Mouse (Mus musculus) kidney, embryonic 16.5 days (tissue): ENCODE results near the gene Ints7. TPM values are rescaled to one million over a fixed set of nuclear protein-coding genes. Genes with fewer than 3 reads are reported as not detected.

ENCODE experiments used
- ATAC-seq: fragments of 200-750 bp; cut with Nextera tagmentation; 2 replicates; pipeline ENCODE4 v1.8.0; 2017; ENCODE audit warnings: moderate TSS enrichment; ENCODE audit not compliant: low FRiP score, low TSS enrichment
- H3K27ac ChIP-seq: fragments of 300-500 bp; sonication (generic); 2 replicates; pipeline ENCODE4 v1.5.1; 2014; ENCODE audit warnings: low read length
- H3K27me3 ChIP-seq: fragments of 300-500 bp; sonication (generic); 2 replicates; pipeline ENCODE4 v1.6.1; 2014; ENCODE audit warnings: low read length, control low read depth, mixed read lengths; ENCODE audit not compliant: insufficient read depth
- H3K36me3 ChIP-seq: fragments of 300-500 bp; sonication (generic); 2 replicates; pipeline ENCODE4 v1.6.1; 2014; ENCODE audit warnings: low read length, control low read depth, mixed read lengths; ENCODE audit not compliant: insufficient read depth
- H3K4me1 ChIP-seq: fragments of 300-500 bp; sonication (generic); 2 replicates; pipeline ENCODE4 v1.6.1; 2014; ENCODE audit warnings: low read length, control low read depth, mixed read lengths; ENCODE audit not compliant: insufficient read depth
- H3K4me2 ChIP-seq: fragments of 300-500 bp; sonication (generic); replicated peaks from 2 replicates; pipeline ENCODE4 v1.6.1; 2014; ENCODE audit warnings: low read depth, low read length
- H3K4me3 ChIP-seq: fragments of 300-500 bp; sonication (generic); 2 replicates; pipeline ENCODE4 v1.5.1; 2014; ENCODE audit warnings: mild to moderate bottlenecking, low read length
- H3K9ac ChIP-seq: fragments of 300-500 bp; sonication (generic); replicated peaks from 2 replicates; pipeline ENCODE4 v1.6.1; 2014; ENCODE audit warnings: low read length
- H3K9me3 ChIP-seq: fragments of 300-500 bp; sonication (generic); 2 replicates; pipeline ENCODE4 v1.6.1; 2016; ENCODE audit warnings: low read length, control low read depth
- WGBS: fragments of 180-500 bp; shearing (Covaris S2); extraction: QIAGEN DNeasy Blood & Tissue Kit; methylation state at CpG from one replicate; pipeline ENCODE4 v1.1.7; 2014; 5-methylcytosine and 5-hydroxymethylcytosine counted together
- polyA plus RNA-seq: library from polyadenylated mRNA; unstranded; fragments of >200 nt; fragmentation: Nextera tagmentation; extraction: Ambion mirVana; gene quantifications from 2 replicates; pipeline ENCODE4 v1.2.1, GENCODE M21; 2015

The Ints7 gene
- polyA plus RNA-seq, 1 experiment from 2014 or later = 63.7 TPM

DNA sequence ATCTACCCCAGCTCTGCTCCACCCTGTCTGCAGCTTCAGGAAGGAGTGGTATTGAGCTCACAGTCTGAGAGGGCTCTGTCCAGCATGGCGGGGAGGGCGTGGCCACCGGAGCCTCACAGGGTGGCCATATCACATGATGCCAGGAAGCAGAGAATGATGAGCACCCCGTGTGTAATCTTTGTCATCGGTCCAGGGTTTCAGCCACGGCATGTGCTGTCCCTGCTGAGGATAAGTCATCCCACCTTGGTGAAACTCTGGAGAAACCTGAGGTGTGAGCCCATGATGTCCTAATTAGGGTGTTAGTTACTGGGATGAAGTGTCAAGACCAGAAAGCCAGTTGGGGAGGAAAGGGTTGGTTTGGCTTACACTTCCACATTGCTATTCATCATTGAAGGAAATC lies 33.6 kb downstream of the Ints7 start:
- H3K4me3 ChIP-seq = no peak overlapping the region
- 96% methylated on average over 6 of the region's 6 CpGs for WGBS
- no peaks in the 10 kb centered on the region for H3K4me1 ChIP-seq
- H3K4me2 ChIP-seq = no peak overlapping the region
- H3K9ac ChIP-seq = no peak overlapping the region
- no peaks in the 10 kb centered on the region for H3K27me3 ChIP-seq
- H3K36me3 ChIP-seq = peaks cover 80% of the 10 kb centered on the region
- ATAC-seq = no peak
- no peaks in the 10 kb centered on the region for H3K9me3 ChIP-seq
- H3K27ac ChIP-seq = no peak overlapping the region

DNA sequence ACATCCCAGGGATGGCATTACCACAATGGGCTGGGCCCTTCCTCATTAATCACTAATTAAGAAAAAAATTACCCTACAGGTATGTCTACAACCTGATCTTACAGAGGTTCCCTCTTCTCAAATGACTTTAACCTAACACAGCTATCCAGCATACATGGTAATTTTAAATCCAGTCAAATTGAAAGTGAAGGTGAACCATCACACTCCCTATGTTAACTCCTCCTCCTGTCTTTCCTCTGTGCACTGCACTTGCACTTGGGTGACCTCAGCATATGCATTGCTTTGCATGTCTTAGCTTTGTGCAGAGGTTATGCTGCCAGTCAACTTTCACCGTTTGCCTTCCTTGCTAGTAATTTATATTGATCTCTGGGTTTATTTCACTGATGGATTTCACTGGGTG lies 34.1 kb downstream of the Ints7 start:
- 74% methylated on average over 1 of the region's 1 CpGs for WGBS
- ATAC-seq = no peak
- H3K4me1 ChIP-seq = no peaks in the 10 kb centered on the region
- no peak overlapping the region for H3K4me2 ChIP-seq
- H3K27me3 ChIP-seq = no peaks in the 10 kb centered on the region
- H3K9me3 ChIP-seq = no peaks in the 10 kb centered on the region
- H3K27ac ChIP-seq = no peak overlapping the region
- no peak overlapping the region for H3K9ac ChIP-seq
- no peak overlapping the region for H3K4me3 ChIP-seq
- peaks cover 83% of the 10 kb centered on the region for H3K36me3 ChIP-seq

DNA sequence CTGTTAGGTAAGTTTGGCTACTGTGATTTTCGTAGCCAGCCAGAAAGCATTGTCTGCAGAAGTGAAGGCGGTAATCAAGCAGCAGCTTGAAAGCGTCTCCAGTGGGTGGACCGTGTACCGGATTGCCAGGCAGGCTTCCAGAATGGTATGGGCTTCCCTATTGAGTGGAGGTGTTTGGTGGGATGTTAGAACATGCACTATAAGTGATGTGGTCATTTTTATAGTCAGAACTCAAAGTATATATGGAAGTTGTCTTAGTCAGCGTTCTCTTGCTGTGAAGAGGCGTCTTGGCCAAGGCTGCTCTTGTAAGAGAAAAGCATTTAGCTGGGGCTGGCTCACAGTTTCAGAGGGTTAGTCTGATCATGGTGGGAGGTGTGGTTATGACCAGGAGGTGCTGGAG lies 34.9 kb downstream of the Ints7 start:
- Histone ChIP-seq H3K4me1 (no peaks in the 10 kb centered on the region), H3K9me3 (no peaks in the 10 kb centered on the region), H3K4me3 (no peak overlapping the region), H3K27me3 (no peaks in the 10 kb centered on the region), H3K27ac (no peak overlapping the region), H3K36me3 (peaks cover 83% of the 10 kb centered on the region), H3K9ac (no peak overlapping the region), H3K4me2 (no peak overlapping the region)
- no peak for ATAC-seq
- WGBS = 96% methylated on average over 7 of the region's 7 CpGs

- H3K4me2 ChIP-seq = no peak overlapping the region
- peaks cover 83% of the 10 kb centered on the region for H3K36me3 ChIP-seq
- H3K4me3 ChIP-seq = no peak overlapping the region
- no peaks in the 10 kb centered on the region for H3K9me3 ChIP-seq
- H3K27me3 ChIP-seq = no peaks in the 10 kb centered on the region
- no peak for ATAC-seq
- H3K27ac ChIP-seq = no peak overlapping the region
- no peaks in the 10 kb centered on the region for H3K4me1 ChIP-seq
- WGBS = 89% methylated on average over 9 of the region's 9 CpGs
- no peak overlapping the region for H3K9ac ChIP-seq
These were observed 36.2 kb downstream of the Ints7 start for GRCm38 (mm10) chr1:191611686-191612085.

GRCm38 (mm10) chr1:191612877-191613276 lies 37.4 kb downstream of the Ints7 start:
- Histone ChIP-seq H3K9me3 (no peaks in the 10 kb centered on the region), H3K4me1 (no peaks in the 10 kb centered on the region), H3K27me3 (no peaks in the 10 kb centered on the region), H3K4me2 (no peak overlapping the region), H3K27ac (no peak overlapping the region), H3K9ac (no peak overlapping the region), H3K4me3 (no peak overlapping the region), H3K36me3 (peaks cover 82% of the 10 kb centered on the region)
- ATAC-seq = no peak
- WGBS = 91% methylated on average over 16 of the region's 16 CpGs

DNA sequence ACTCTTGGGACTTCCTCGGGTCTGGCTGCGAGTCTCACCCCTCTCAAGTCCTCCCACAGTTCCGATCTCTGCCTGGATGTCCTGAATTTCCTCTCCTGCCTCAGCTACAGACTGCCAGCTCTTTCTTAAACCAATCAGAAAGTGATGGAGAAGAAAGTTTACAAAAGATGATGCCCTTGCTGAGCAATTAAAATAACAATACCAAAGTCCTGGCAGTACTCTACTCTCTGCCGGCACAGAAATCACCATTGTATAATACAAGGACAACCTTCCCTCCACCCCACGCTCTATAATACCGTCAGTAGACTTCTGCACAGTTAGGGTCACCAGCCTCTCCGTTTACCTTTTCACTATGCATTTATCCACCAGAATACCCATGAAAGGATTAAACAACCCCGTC lies 40.8 kb downstream of the Ints7 start:
- Histone ChIP-seq H3K9me3 (no peaks in the 10 kb centered on the region), H3K27ac (no peak overlapping the region), H3K36me3 (peaks cover 82% of the 10 kb centered on the region), H3K4me2 (no peak overlapping the region), H3K9ac (no peak overlapping the region), H3K27me3 (no peaks in the 10 kb centered on the region), H3K4me3 (no peak overlapping the region), H3K4me1 (no peaks in the 10 kb centered on the region)
- ATAC-seq = no peak
- WGBS = 97% methylated on average over 8 of the region's 8 CpGs

GRCm38 (mm10) chr1:191617589-191617988 lies 42.2 kb downstream of the Ints7 start:
- Histone ChIP-seq H3K9ac (no peak overlapping the region), H3K36me3 (peaks cover 84% of the 10 kb centered on the region), H3K4me1 (no peaks in the 10 kb centered on the region), H3K4me3 (no peak overlapping the region), H3K27ac (no peak overlapping the region), H3K27me3 (no peaks in the 10 kb centered on the region), H3K4me2 (no peak overlapping the region), H3K9me3 (no peaks in the 10 kb centered on the region)
- ATAC-seq = no peak
- WGBS = 89% methylated on average over 3 of the region's 3 CpGs

DNA sequence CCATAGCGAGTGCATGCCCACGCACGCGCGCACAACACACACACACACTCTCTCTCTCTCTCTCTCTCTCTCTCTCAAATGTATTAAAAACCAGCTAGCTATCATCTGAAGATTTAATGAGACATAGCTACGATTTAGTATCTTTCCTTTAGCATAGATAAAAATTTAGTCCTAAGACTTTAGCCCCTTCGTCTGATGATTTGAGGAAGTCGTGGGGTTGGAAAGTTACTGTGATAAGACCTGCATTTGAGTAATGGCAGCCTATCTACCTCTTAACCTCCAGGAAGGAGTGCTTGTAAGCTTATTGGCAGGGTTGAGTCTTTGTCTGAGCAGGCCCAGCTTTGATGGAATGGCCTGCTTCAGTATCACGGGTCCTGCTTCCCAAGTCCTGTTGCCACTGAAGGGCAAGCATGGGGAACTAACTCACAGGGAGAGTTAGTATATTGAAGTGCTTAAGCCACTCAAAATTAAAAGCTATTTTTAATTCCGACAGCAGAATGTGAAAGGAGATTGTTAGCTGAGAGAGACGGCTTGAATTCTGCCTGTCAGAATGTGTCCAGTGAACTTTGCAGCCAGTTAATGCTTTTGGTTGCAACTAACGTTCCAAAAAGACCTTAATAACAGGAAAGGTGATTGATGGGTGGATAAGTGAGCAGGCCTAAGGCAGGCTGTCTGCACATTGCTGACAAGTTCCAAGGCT lies 42.8 kb downstream of the Ints7 start:
- no peaks in the 10 kb centered on the region for H3K4me1 ChIP-seq
- ATAC-seq = no peak
- H3K36me3 ChIP-seq = peaks cover 82% of the 10 kb centered on the region
- 90% methylated on average over 12 of the region's 12 CpGs for WGBS
- H3K9me3 ChIP-seq = no peaks in the 10 kb centered on the region
- H3K4me2 ChIP-seq = no peak overlapping the region
- H3K4me3 ChIP-seq = no peak overlapping the region
- H3K9ac ChIP-seq = no peak overlapping the region
- no peaks in the 10 kb centered on the region for H3K27me3 ChIP-seq
- no peak overlapping the region for H3K27ac ChIP-seq

GRCm38 (mm10) chr1:191621096-191621495 lies 45.7 kb downstream of the Ints7 start:
- Histone ChIP-seq H3K27me3 (no peaks in the 10 kb centered on the region), H3K4me3 (no peak overlapping the region), H3K4me2 (no peak overlapping the region), H3K36me3 (peaks cover 60% of the 10 kb centered on the region), H3K4me1 (no peaks in the 10 kb centered on the region), H3K9ac (no peak overlapping the region), H3K9me3 (no peaks in the 10 kb centered on the region), H3K27ac (no peak overlapping the region)
- WGBS = 97% methylated on average over 8 of the region's 8 CpGs
- no peak for ATAC-seq

DNA sequence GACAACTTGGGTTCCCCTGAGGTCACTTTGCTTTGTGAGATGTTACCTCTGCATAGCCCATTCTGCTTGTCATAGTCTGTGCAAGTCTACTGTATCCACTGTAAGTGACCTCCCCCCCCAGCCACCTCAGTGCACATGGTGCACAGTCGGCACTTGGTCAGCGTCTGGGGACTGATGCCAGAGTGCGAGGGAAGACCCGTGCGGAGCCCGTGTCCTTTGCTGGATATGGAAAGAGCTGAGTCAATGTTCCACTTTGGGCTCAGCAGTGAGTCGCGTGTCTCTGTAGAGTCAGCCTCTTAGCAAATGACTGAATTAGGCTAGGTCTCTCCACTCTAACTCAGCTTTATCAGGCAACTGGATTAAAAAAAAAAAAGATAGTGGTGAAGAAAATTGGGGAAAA lies 47.4 kb downstream of the Ints7 start:
- peaks cover 45% of the 10 kb centered on the region for H3K36me3 ChIP-seq
- 94% methylated on average over 8 of the region's 8 CpGs for WGBS
- no peak for ATAC-seq

More for the DNA sequence above, 47.4 kb downstream of the Ints7 start:
- Histone ChIP-seq H3K9ac (no peak overlapping the region), H3K9me3 (no peaks in the 10 kb centered on the region), H3K4me1 (no peaks in the 10 kb centered on the region), H3K4me2 (no peak overlapping the region), H3K27ac (no peak overlapping the region), H3K4me3 (no peak overlapping the region), H3K27me3 (no peaks in the 10 kb centered on the region)
